Mouse (Mus musculus) midbrain, postnatal 0 days (tissue): ENCODE results near the gene Mctp1. TPM values are rescaled to one million over a fixed set of nuclear protein-coding genes. Genes with fewer than 3 reads are reported as not detected.
"Not testable (repeated sequence)": the region's sequence is repeated elsewhere in the genome, so short reads cannot be mapped to it uniquely, and the experiment has no call there.

ENCODE experiments used
- ATAC-seq: fragments of 200-750 bp; cut with Nextera tagmentation; 2 replicates; pipeline ENCODE4 v1.8.0; 2017; ENCODE audit warnings: moderate number of reproducible peaks, mild to moderate bottlenecking, moderate TSS enrichment, moderate library complexity; ENCODE audit not compliant: low FRiP score
- DNase-seq: peaks from one replicate; pipeline ENCODE4 v3.0.0-alpha.2; 2015; ENCODE audit warnings: low spot score
- H3K27ac ChIP-seq: fragments of 300-500 bp; sonication (generic); 2 replicates; pipeline ENCODE4 v1.5.1; 2014; ENCODE audit warnings: low read depth, mild to moderate bottlenecking, low read length, mixed read lengths
- H3K27me3 ChIP-seq: fragments of 300-500 bp; sonication (generic); 2 replicates; pipeline ENCODE4 v1.6.1; 2014; ENCODE audit warnings: low read length, control low read depth, mixed read lengths; ENCODE audit not compliant: insufficient read depth
- H3K36me3 ChIP-seq: fragments of 300-500 bp; sonication (generic); 2 replicates; pipeline ENCODE4 v1.6.1; 2014; ENCODE audit warnings: low read length, control low read depth, mixed read lengths; ENCODE audit not compliant: insufficient read depth
- H3K4me1 ChIP-seq: fragments of 300-500 bp; sonication (generic); 2 replicates; pipeline ENCODE4 v1.6.1; 2014; ENCODE audit warnings: mild to moderate bottlenecking, control low read depth, antibody characterized with exemption, low read length, mixed read lengths; ENCODE audit not compliant: insufficient read depth
- H3K4me2 ChIP-seq: fragments of 300-500 bp; sonication (generic); 2 replicates; pipeline ENCODE4 v1.6.1; 2014; ENCODE audit warnings: low read depth, mild to moderate bottlenecking, low read length, mixed read lengths; ENCODE audit not compliant: poor library complexity, severe bottlenecking
- H3K4me3 ChIP-seq: fragments of 300-500 bp; sonication (generic); 2 replicates; pipeline ENCODE4 v1.5.1; 2014; ENCODE audit warnings: low read depth, mild to moderate bottlenecking, low read length, moderate library complexity
- H3K9ac ChIP-seq: fragments of 300-500 bp; sonication (generic); replicated peaks from 2 replicates; pipeline ENCODE4 v1.6.1; 2014; ENCODE audit warnings: mild to moderate bottlenecking, low read length, moderate library complexity, mixed read lengths; ENCODE audit not compliant: poor library complexity, severe bottlenecking
- H3K9me3 ChIP-seq: fragments of 300-500 bp; sonication (generic); 2 replicates; pipeline ENCODE4 v1.6.1; 2016; ENCODE audit warnings: low read length, control low read depth
- CTCF ChIP-seq: IDR thresholded peaks from 2 replicates; pipeline ENCODE4 v1.5.1; 2016; ENCODE audit warnings: antibody characterized with exemption, mild to moderate bottlenecking
- WGBS: fragments of 180-500 bp; shearing (Covaris S2); extraction: QIAGEN DNeasy Blood & Tissue Kit; methylation state at CpG from one replicate; pipeline ENCODE4 v1.1.7; 2014; 5-methylcytosine and 5-hydroxymethylcytosine counted together
- polyA plus RNA-seq: library from polyadenylated mRNA; unstranded; fragments of >200 nt; fragmentation: Nextera tagmentation; extraction: Ambion mirVana; gene quantifications from 2 replicates; pipeline ENCODE4 v1.2.1, GENCODE M21; 2015
- total RNA-seq: library from RNA; depleted of rRNA; stranded (reverse); fragments of >200 nt; gene quantifications from 2 replicates; pipeline ENCODE4 v1.2.3, GENCODE M21; 2014

Mctp1 gene
- total and polyA plus RNA-seq, 2 experiments from 2014 or later, result 3.9 to 7.0 TPM

DNA sequence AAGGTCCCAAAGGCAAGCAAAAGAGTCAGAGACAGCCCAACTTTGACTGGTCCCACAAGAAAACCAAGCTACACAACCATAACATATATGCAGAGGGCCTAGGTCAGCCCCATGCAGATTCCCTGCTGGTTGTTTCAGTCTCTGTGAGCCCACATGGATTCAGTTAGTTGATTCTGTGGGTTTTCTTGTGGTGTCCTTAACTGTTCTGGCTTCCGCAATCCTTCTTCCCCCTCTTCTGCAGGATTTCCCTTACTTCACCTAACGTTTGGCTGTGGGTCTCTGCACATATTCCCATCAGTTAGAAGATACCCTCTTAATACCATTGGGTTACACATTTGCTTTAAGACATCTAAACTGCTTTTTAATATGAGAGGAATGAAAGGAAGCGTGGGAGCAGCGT lies 183.1 kb downstream of the Mctp1 start:
- Histone ChIP-seq H3K36me3 (no peaks in the 10 kb centered on the region), H3K9me3 (no peaks in the 10 kb centered on the region), H3K4me3 (no peak overlapping the region), H3K4me2 (no peak overlapping the region), H3K9ac (no peak overlapping the region), H3K27ac (no peak overlapping the region), H3K27me3 (no peaks in the 10 kb centered on the region), H3K4me1 (no peaks in the 10 kb centered on the region)
- ATAC-seq (no peak), DNase-seq (no peak)
- 87% methylated on average over 4 of the region's 4 CpGs for WGBS
- TF ChIP-seq CTCF, result no peak

DNA sequence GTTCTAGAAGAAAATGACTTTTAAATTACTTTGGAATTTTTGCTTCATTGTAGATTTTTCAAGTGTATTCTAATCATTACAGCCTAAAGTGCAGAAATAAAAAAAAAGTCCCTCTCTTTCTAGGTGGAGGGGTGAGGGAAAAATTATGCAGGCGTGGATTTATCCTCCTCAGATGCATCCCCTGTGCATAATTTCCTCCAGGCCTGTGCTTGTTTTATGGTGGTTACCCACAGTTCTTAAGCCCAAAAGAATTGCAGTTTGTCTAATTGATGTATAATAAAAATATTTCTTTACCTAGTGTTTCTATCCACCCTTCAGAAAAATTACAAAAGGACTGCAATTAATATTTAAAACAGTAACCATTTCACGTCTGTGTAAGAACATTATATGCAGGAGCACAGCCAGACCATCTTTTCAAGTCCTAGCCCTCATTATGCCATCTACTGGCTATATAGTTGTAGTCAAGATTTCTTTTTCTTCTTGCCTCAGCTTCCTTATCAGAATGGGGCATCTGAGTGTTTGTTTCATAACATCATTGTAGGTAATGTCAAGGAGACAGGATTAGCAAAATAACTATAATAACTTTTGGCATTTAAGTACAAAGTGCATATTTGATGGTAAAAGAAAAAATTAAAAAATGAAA lies 184.4 kb downstream of the Mctp1 start:
- no peak overlapping the region for H3K9ac ChIP-seq
- WGBS, result 53% methylated on average over 2 of the region's 2 CpGs
- H3K36me3 ChIP-seq, result no peaks in the 10 kb centered on the region
- no peak for ATAC-seq
- H3K27ac ChIP-seq, result no peak overlapping the region
- peak; percentile 16; the same call in 1 of the 2 replicates for TF ChIP-seq CTCF
- no peaks in the 10 kb centered on the region for H3K4me1 ChIP-seq
- H3K4me3 ChIP-seq, result no peak overlapping the region
- H3K9me3 ChIP-seq, result no peaks in the 10 kb centered on the region
- DNase-seq, result no peak
- no peaks in the 10 kb centered on the region for H3K27me3 ChIP-seq
- no peak overlapping the region for H3K4me2 ChIP-seq

DNA sequence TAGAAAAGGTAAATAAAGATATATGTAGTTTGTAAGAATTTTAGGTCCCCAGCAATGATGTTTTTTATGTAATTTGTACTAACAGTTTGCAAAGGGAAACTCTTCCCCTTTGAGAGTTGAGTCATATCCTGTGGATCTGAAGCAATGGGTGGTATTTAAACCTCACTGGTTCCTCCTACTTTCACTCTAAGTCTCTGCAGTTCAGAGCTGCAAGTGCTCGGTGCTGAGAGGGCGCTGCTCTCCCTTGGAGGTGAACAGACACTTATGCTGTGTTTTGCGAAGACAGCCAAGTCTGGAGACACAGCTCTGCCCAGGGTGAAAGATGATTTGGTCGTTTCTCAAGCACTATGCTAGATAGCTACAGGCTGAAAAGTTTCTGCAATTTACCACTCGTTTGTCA lies 195.1 kb downstream of the Mctp1 start:
- DNase-seq (no peak), ATAC-seq (no peak)
- H3K4me3 ChIP-seq, result no peak overlapping the region
- H3K4me1 ChIP-seq, result no peaks in the 10 kb centered on the region
- H3K9ac ChIP-seq, result no peak overlapping the region
- no peaks in the 10 kb centered on the region for H3K27me3 ChIP-seq
- no peak for TF ChIP-seq CTCF
- 55% methylated on average over 5 of the region's 5 CpGs for WGBS
- no peaks in the 10 kb centered on the region for H3K36me3 ChIP-seq
- H3K4me2 ChIP-seq, result no peak overlapping the region
- H3K9me3 ChIP-seq, result no peaks in the 10 kb centered on the region
- no peak overlapping the region for H3K27ac ChIP-seq

DNA sequence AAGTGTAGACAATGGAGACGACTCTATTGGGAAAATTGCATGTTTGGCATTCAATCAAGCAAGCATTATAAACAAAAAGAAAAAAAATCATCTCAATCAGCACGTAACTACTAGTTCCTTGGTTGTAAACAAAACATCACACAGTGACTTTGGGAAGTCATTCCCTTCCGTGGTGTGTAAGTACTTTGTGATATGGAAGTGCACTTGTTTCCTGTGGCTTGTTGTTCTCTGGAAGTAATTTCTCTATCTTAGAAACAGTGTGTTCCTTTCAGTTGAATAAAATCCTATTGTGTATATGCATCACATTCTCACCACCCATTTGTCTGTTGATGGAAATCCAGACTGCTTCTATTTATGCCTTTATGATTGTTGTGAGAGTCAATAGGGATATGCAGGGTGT lies 201.1 kb downstream of the Mctp1 start:
- ATAC-seq, result no peak
- WGBS, result 85% methylated on average over 3 of the region's 3 CpGs
- Histone ChIP-seq H3K9me3 (no peaks in the 10 kb centered on the region), H3K4me2 (no peak overlapping the region), H3K9ac (no peak overlapping the region), H3K4me1 (no peaks in the 10 kb centered on the region), H3K27me3 (no peaks in the 10 kb centered on the region), H3K27ac (no peak overlapping the region), H3K4me3 (no peak overlapping the region), H3K36me3 (no peaks in the 10 kb centered on the region)
- no peak for DNase-seq
- no peak for TF ChIP-seq CTCF

DNA sequence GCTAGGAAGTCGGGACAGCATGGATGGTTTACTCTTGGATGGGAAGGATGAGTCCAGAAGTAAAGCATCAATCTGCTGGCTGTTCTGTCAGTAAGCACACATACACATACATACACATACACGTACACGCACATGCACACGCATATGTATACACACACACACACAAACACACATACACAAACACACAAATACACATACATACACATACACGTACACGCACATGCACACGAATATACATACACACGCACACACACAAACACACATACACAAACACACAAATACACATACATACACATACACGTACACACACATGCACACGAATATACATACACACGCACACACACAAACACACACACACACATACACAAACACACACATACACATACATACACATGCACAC lies 206.4 kb downstream of the Mctp1 start:
- not testable (repeated sequence) for H3K36me3 ChIP-seq, DNase-seq, H3K27ac ChIP-seq, H3K27me3 ChIP-seq, H3K9ac ChIP-seq, H3K4me2 ChIP-seq, H3K4me1 ChIP-seq, H3K9me3 ChIP-seq, H3K4me3 ChIP-seq
- WGBS, result 90% methylated on average over 11 of the region's 11 CpGs
- peak; percentile 63 for ATAC-seq

DNA sequence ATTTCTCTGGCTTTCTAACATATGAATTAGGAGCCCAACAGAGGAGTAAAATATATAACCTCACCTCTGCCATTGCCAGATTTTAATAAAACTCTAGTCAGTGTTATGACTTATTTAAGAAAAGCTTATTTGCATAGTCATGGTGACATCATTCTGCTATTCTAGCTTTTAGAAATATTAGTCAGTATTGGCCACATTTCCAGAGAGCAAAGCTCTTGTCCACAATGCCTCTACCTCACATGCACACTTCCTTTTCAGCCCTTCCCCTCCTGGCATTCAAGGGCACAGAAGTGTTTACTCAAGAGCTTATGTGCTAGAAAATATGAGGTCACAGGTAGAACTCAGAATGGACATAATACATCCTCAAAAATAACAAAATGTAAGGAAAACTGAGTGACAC lies 206.9 kb downstream of the Mctp1 start:
- H3K36me3 ChIP-seq, result no peaks in the 10 kb centered on the region
- H3K4me1 ChIP-seq, result no peaks in the 10 kb centered on the region
- DNase-seq, result no peak
- no peak overlapping the region for H3K4me3 ChIP-seq
- ATAC-seq, result no peak
- no peak overlapping the region for H3K9ac ChIP-seq
- no peak for TF ChIP-seq CTCF
- no peaks in the 10 kb centered on the region for H3K9me3 ChIP-seq
- H3K4me2 ChIP-seq, result no peak overlapping the region
- no peaks in the 10 kb centered on the region for H3K27me3 ChIP-seq
- no peak overlapping the region for H3K27ac ChIP-seq
